Mouse (Mus musculus) cortical plate, adult 2 months (tissue): ENCODE results near the gene Phf2. TPM values are rescaled to one million over a fixed set of nuclear protein-coding genes. Genes with fewer than 3 reads are reported as not detected.

Source experiments
- H3K27ac ChIP-seq: fragments of 200-500 bp; 2 replicates; pipeline ENCODE4 v1.5.1; 2012; ENCODE audit warnings: low read length, control low read depth, inconsistent platforms; ENCODE audit not compliant: insufficient read depth
- H3K4me1 ChIP-seq: fragments of 200-500 bp; 2 replicates; pipeline ENCODE4 v1.6.1; 2011; ENCODE audit warnings: low read length; ENCODE audit not compliant: control insufficient read depth, insufficient read depth
- H3K4me3 ChIP-seq: fragments of 200-500 bp; 2 replicates; pipeline ENCODE4 v1.5.1; 2011; ENCODE audit warnings: mild to moderate bottlenecking, low read length, control low read depth; ENCODE audit not compliant: insufficient read depth
- CTCF ChIP-seq: fragments of 200-500 bp; IDR thresholded peaks from 2 replicates; pipeline ENCODE4 v1.5.1; 2011; ENCODE audit warnings: mild to moderate bottlenecking, control low read depth, low read length; ENCODE audit not compliant: insufficient read depth; ENCODE audit errors: extremely low read depth
- POLR2A ChIP-seq: fragments of 200-500 bp; IDR thresholded peaks from 2 replicates; pipeline ENCODE4 v1.6.1; 2011; ENCODE audit warnings: mild to moderate bottlenecking, low read length, control low read depth; ENCODE audit not compliant: insufficient read depth; ENCODE audit errors: extremely low read depth
- polyA plus RNA-seq: library from polyadenylated mRNA; depleted of rRNA; stranded (reverse); fragments of >200 nt; gene quantifications from 2 replicates; pipeline ENCODE4 v1.2.3, GENCODE M21; 2012

Gene Phf2
- polyA plus RNA-seq, 1 experiment, result 17.5 TPM

GRCm38 (mm10) chr13:48843530-48843929 is 27.4 kb downstream of the Phf2 start:
- TF ChIP-seq CTCF (no peak), POLR2A (no peak)
- Histone ChIP-seq H3K4me1 (peaks cover 2% of the 10 kb centered on the region; the same call in 1 of the 2 replicates), H3K27ac (no peak overlapping the region), H3K4me3 (no peak overlapping the region)

- no peak overlapping the region for H3K27ac ChIP-seq
- H3K4me3 ChIP-seq, result no peak overlapping the region
- peaks cover 2% of the 10 kb centered on the region; the same call in 1 of the 2 replicates for H3K4me1 ChIP-seq
- TF ChIP-seq POLR2A (no peak), CTCF (no peak)
Measured at GRCm38 (mm10) chr13:48841905-48842592, 28.9 kb downstream of the Phf2 start.

GRCm38 (mm10) chr13:48838284-48838683 is 32.6 kb downstream of the Phf2 start:
- H3K4me1 ChIP-seq, result no peaks in the 10 kb centered on the region; the same call in 1 of the 2 replicates
- TF ChIP-seq POLR2A (no peak), CTCF (no peak)
- H3K27ac ChIP-seq, result no peak overlapping the region
- H3K4me3 ChIP-seq, result no peak overlapping the region

GRCm38 (mm10) chr13:48837537-48837936 is 33.4 kb downstream of the Phf2 start:
- Histone ChIP-seq H3K4me1 (no peaks in the 10 kb centered on the region; the same call in 1 of the 2 replicates), H3K27ac (no peak overlapping the region), H3K4me3 (no peak overlapping the region)
- TF ChIP-seq POLR2A (no peak), CTCF (no peak)

- TF ChIP-seq CTCF (no peak), POLR2A (no peak)
- Histone ChIP-seq H3K27ac (no peak overlapping the region), H3K4me3 (no peak overlapping the region), H3K4me1 (no peaks in the 10 kb centered on the region)
Measured at GRCm38 (mm10) chr13:48830528-48831250, 40.2 kb downstream of the Phf2 start.

- no peaks in the 10 kb centered on the region for H3K4me1 ChIP-seq
- TF ChIP-seq CTCF, result no peak
- no peak for TF ChIP-seq POLR2A
- H3K27ac ChIP-seq, result no peak overlapping the region
Measured at GRCm38 (mm10) chr13:48829780-48830179, 41.1 kb downstream of the Phf2 start.

GRCm38 (mm10) chr13:48822871-48823270 is 48.0 kb downstream of the Phf2 start:
- no peak overlapping the region for H3K27ac ChIP-seq
- TF ChIP-seq POLR2A (no peak), CTCF (no peak)

More at GRCm38 (mm10) chr13:48829780-48830179, 41.1 kb downstream of the Phf2 start:
- H3K4me3 ChIP-seq, result no peak overlapping the region

GRCm38 (mm10) chr13:48822288-48822687 is 48.6 kb downstream of the Phf2 start:
- Histone ChIP-seq H3K4me1 (no peaks in the 10 kb centered on the region), H3K4me3 (no peak overlapping the region)

More at GRCm38 (mm10) chr13:48822871-48823270, 48.0 kb downstream of the Phf2 start:
- H3K4me3 ChIP-seq, result no peak overlapping the region
- H3K4me1 ChIP-seq, result no peaks in the 10 kb centered on the region

GRCm38 (mm10) chr13:48819131-48819530 is 51.8 kb downstream of the Phf2 start:
- TF ChIP-seq POLR2A (no peak), CTCF (no peak)
- no peak overlapping the region for H3K27ac ChIP-seq
- no peaks in the 10 kb centered on the region for H3K4me1 ChIP-seq
- no peak overlapping the region for H3K4me3 ChIP-seq

More at GRCm38 (mm10) chr13:48822288-48822687, 48.6 kb downstream of the Phf2 start:
- H3K27ac ChIP-seq, result no peak overlapping the region
- TF ChIP-seq CTCF, result no peak
- TF ChIP-seq POLR2A, result no peak
